In the genomic region with DNA sequence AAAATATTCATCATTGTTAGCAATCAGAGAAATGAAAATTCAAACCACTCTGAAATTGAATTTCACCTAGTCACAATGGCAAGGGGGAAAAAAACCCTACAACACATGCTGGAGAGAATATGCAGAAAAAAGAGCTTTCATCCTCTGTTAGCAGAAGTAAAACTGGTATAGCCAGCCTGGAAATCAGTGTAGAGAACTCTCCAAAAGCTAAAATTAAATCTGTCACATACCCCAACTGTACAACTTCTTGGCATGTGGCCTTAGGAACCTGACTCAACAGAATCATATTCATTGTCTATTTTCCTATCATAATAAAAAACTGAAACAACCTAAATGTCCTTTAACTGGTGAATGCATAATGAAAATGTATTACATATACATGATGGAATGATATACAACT, we compare ENCODE assay signal across 22 mouse cellular contexts. TPM values are rescaled to one million over a fixed set of nuclear protein-coding genes. Genes with fewer than 3 reads are reported as not detected.
"Had no signal": no experiment of that assay in that cellular context is flagged by ENCODE, and none has a peak within 500 bp of the region (broad histone marks: within the 10 kb centered on the region; RNA-seq: fewer than 3 reads in every experiment).

No protein-coding gene starts in this region.

- DNase-seq: gastrocnemius, postnatal 14 days; gastrocnemius, postnatal 36 days; heart, adult 11 months; heart, adult 2 months; heart, postnatal 14 days; heart, postnatal 36 days; kidney, adult 11 months; kidney, adult 2 months; kidney, adult 9 months; kidney, postnatal 14 days; kidney, postnatal 36 days; left cerebral cortex, postnatal 4 days had no signal

RNA-seq across cellular contexts. Expression of a gene that starts 22.0 kb away (rescaled TPM):
- total RNA-seq: gastrocnemius, adult 8-10 months; hematopoietic stem cell, adult 5-6 weeks; hindbrain, postnatal 0 days; layer of hippocampus, adult 2 months; layer of hippocampus, postnatal 25 days; left cerebral cortex, adult 18-20 months; left cerebral cortex, adult 8-10 months; left cerebral cortex, postnatal 10 days; left cerebral cortex, postnatal 25 days; left cerebral cortex, postnatal 4 days; liver, adult 2 months had no signal
